Mouse (Mus musculus) lung, postnatal 25 days (tissue): ENCODE data around the gene Srcin1.
A peak's percentile ranks its signal among the peaks of the same experiment; 100 is the strongest.

Experiments
- DNase-seq: peaks from one replicate; pipeline ENCODE4 v3.0.0; 2022; ENCODE audit warnings: low spot score

Gene Srcin1

DNA sequence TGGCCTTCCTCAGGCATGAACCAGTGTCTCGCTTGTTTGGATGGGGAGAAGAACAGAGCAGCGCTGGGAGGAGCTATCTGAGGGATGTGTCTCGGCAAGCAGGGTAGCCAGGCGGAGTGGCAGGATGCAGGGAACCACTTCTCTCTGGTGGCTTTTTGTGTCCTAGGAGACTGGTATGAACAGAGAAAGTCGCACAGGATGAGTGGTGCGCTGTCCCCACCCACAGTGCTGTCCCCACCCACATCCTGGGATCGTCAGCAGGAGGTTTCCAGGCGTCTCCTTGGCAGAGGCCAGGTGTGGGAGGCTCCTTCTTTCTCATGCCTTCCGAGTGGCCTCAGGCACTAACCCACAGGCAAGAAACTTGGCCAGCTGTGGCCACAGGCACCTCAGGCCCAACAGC, 73.6 kb downstream of the Srcin1 start:
- DNase-seq, result no peak

DNA sequence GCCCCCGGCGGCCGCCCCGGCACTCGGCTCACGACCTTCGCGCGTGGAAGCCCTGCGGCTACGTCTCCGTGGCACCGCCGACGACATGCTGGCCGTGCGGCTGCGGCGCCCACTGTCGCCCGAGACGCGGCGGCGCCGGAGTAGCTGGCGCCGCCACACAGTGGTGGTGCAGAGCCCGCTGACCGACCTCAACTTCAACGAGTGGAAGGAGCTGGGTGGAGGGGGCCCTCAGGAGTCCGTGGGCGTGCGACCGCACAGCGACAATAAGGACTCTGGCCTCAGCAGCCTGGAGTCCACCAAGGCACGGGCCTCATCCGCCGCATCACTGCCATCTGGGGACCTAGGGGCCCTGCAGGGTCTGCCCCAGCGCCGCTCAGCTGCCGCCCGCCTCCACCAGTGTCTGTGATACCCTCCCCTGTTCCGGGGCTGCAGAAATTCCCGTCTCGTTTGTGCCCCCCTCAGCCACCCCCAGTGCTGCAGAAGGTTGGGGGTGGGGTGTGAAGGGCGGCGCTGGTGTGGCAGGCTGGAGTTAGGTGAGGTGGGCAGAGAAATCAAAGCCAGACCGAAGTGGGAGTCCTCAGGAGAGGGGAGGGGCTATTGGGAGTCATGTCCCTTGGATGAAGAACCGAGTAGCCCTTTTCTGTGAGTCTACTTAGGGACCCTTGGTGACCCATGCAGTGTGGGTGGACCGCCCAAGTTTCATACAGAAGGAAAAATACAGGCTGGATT, 75.1 kb downstream of the Srcin1 start:
- DNase-seq, result no peak

DNA sequence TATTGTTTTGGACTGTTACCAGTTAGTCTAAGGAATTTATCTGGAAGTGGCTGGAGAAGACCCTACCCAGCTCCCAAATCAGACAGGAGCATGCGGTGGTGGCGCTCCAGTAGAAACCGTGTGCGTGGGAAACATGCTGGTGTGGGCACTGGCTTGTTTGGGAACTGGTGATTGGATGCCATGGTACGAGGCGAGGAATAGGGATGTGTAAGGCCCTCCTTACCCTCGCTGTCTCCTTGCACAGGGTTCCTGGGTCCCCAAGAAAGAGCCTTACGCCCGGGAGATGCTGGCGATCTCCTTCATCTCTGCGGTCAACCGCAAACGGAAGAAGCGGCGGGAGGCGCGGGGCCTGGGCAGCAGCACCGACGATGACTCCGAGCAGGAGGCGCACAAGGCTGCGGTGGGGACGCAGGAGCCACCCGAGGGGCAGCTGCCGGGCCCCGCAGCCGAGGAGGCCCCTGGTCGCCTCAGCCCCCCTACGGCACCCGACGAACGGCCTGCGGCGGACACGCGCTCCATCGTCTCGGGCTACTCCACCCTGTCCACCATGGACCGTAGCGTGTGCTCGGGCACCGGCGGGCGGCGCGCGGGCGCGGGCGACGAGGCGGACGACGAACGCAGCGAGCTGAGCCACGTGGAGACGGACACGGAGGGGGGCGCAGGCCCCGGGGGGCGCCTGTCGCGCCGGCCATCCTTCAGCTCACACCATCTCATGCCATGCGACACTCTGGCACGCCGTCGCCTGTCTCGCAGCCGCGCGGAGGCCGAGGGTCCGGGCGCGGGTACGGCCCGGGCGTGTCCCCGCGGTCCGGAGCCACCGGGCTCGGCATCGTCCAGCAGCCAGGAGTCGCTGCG, 75.9 kb downstream of the Srcin1 start, which contains the start of gene 4933428G20Rik:
Gene 4933428G20Rik (minus strand): TSS at position 476 of the 855 bp plus-strand sequence.
- no peak for DNase-seq

- no peak for DNase-seq
Observed at GRCm38 (mm10) chr11:97497543-97497942, 78.4 kb downstream of the Srcin1 start.

GRCm38 (mm10) chr11:97492836-97493235, 83.2 kb downstream of the Srcin1 start:
- no peak for DNase-seq

DNA sequence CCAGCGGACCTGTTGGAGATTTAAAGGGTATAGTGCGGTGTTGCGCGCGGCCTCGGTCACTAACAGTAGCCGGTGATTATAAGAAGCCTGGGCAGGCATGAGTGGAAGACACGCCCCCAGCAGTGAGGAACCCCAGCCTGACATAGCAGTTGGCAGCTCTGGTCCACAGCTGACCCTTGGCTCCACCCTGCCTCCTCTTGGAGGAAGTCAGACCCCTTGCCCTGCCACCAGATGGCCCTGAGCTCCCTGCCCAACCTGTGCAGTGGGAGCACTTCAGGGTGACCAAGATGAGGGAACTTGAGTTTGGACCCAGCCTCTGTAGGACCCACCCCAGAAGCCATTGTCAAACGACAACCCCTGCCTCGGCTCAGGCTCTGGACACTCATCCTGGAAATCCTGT, 84.3 kb downstream of the Srcin1 start:
- no peak for DNase-seq

DNA sequence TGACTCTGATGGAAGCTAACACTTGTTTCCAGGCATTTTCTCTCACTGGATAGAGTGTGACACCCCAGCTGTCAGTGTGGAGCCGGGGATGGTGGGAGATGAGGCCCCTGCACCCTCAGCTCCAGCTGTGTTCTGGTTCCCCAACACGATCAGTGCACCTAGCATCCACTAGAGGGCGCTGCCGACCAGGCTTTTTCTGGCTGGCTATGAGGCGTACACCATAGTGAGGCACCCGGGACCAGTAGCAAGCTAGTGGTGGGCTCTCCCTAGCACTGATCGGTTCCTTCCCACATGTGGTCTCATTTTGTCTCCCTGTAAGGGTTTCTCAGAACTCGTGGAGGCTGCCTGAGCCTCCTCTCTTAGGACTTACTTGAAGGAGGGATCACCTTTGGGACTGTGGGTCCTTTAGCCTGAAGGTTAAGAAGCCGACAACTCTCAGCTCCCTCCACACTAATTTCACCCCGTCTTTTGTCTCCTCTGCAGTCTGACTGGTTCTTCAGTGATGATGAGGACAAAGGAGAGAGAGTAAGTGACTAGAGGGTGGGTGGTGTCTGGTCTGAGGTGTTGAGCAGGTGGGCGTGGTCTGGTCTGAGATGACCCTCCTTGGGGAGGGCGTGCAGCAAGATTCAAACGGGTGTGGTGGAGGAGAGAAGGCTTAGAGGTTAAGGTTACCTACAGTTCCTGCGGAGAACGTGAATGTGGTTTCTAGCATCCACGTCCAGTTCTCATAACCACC, 86.2 kb downstream of the Srcin1 start:
- DNase-seq, result peak; percentile 73

DNA sequence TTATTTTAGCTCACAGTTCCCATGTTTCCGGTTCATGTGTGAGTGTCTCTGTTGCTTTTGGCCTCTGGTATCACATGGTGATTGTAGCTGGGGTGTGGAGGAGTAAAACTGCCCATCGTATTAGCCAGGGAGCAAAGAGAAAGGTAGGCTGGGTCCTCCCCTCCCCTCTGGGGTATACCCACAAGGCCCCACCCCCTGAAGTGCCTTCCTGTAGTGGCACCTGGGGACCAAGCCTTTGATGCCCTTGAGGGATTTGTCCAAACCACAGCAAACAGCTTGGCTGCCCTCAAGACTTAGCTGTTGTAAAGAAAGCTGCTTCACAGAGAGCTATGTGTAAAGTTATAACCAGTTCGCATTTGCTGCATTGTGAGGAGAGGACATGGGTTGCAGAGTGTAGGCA, 88.3 kb downstream of the Srcin1 start:
- no peak for DNase-seq

DNA sequence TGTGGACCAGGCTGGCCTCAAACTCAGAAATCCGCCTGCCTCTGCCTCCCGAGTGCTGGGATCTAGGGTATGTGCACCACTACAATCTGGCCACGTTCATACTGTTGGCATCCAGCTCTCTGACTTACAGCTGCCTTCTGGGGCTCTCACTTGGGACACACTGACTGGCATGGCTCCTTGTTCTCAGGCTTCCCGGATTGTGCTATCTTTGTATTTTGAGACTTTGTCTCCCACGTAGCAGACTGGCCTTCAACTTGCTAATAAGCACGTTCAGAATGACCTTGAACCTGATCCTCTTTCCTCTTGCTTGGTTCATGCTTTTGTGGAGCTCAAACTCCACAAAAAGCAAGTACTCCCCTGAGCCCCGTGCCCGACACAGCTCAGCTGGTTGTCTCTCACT, 90.3 kb downstream of the Srcin1 start:
- no peak for DNase-seq

DNA sequence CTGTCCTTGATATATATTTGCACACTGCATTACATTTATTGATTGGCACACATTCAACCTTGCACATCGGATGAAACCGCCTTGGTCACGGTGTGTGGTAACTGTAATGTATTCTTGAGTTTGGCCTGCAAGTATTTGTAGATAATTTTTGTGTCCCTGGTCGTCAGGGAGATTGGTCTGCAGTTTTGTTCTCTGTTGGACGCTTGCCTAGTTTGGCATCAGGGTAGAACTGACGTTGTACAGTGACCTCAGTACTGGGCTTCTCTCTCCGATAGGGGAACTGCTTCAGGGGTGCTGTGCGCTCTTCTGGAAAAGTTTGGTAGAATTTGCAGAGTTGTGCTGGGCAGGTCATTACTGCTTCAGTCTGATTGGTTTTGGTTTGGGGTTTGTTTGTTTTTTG, 96.2 kb downstream of the Srcin1 start:
- no peak for DNase-seq

GRCm38 (mm10) chr11:97479085-97479484, 96.9 kb downstream of the Srcin1 start:
- no peak for DNase-seq

DNA sequence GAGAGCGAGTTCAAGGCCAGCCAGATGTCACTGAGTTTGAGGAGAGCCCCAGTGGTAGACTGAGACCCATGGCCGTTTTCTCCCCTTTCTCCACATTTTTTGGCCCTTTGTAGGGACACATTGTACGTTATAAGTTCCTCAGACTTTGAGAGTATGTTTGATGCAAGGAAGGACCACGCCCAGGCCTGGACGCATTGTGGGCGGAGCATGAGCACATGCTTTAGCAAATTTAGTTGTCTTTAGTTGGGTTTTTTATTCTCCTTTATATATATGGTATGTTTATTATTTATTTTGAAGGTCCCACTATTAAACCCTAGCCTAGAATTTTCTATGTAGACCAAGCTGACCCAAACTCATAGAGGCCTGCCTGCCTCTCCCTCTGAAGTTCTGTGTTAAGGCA, 97.6 kb downstream of the Srcin1 start:
- DNase-seq, result no peak

- no peak for DNase-seq
Observed at GRCm38 (mm10) chr11:97477431-97477830, 98.6 kb downstream of the Srcin1 start.

GRCm38 (mm10) chr11:97476334-97477095, 99.5 kb downstream of the Srcin1 start:
- DNase-seq, result peak; percentile 61

DNA sequence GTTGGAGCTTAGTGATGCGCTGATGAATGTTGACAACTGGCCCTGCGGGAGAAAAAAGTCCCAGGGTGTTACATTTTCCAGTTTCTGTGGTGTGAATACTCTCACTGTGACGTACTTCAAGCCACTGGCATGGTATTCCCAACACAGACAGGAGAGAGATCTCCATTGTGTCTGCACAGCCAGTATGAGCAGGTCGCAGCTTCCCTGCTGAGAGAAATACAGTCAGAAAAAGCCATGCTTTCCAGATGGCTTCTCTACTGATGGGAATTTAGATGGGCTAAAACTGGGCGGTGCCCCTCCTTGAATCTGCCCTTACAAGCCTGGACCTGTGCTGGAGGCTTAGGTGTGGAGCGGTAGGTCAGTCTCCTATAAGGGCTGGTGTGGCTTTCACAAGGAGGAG, 104.7 kb downstream of the Srcin1 start:
- no peak for DNase-seq

DNA sequence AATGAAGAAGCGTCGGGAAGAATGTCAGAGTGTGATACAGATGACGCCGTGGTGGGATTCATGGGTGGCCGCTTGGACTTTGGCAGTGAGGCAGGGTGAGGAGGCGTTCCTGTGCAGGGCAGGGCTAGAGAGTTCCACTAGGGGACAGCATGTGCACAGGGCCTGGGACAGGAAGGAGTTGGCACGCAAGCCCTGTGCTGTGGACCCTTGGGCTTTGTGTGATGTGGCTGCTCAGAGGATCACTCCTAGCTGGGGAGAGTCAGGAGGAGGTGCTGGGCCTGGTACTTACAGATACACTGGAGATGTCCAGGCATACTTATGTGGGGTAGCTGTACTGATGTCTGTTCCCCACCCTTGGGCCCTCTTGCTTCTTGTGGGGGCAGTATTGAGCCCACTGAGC, 106.2 kb downstream of the Srcin1 start:
- no peak for DNase-seq

DNA sequence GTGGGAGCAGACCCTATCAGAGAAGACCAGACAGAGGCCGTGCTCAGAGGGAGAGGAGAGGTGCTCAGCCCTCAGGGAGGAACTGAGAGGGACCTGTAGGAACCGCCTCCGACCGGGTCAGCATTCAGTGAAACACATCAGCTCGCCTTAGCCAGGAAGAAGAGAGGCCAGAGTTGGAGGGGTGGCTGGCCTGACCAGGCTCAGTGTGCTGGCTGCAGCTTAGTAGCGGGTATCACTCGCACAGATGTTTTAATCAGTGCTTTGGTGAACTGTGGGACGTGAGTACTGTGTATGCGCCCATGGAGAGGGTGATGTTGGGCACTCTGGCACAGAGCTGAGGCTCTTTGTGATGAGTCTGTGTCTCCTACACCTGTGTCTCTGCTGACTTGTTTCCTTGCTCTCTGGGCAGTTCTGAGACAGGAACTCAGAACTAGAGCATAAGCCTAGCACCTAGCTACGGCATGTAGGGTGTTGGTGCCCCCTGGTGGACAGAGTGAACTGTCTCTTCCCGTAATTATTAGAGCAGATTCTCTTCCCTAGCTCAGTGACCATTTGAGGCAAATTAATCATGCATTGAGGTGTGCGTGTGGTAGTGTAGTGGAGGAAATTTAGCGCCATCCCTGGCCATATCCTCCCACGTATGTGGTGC, 107.2 kb downstream of the Srcin1 start:
- peak; percentile 85 for DNase-seq

- no peak for DNase-seq
Observed at GRCm38 (mm10) chr11:97466444-97467160, 109.4 kb downstream of the Srcin1 start.

DNA sequence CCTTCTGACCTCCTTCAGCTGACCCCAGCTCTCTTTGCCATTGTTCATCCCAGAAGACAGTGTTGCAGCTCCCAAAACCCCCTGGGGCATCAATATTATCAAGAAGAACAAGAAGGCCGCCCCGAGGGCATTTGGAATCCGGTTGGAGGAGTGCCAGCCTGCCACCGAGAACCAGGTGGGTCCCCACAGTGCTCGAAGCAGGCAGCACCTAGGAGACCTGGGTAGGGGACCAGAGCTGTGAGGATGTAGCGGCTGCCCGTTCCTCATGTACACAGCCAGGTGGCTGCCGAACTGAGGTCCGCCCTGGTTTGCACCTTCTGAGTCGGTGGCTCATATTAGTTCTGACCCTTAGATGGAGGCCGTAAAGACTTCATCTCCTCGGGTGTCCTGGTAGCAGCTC, 110.0 kb downstream of the Srcin1 start:
- DNase-seq, result no peak

DNA sequence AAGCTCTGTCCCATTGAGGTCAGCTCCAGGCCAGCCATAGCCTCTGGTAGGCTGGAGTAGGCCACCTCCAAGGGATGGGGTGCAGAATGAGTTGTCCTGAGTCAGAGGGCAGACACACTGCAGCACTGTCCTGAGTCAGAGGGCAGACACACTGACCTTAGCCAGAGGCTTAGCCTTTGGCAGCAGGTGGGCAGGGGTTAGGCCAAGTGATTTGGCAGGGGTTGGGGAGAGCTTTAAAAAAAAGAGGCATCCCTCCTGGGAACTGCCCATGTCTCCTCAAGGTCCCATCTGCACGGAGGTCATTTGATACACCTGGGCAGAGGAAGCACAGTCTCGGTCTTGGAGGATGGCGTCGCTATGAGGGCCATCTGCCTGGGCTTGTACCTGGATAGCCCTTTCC, 112.0 kb downstream of the Srcin1 start:
- no peak for DNase-seq

GRCm38 (mm10) chr11:97463166-97463565, 112.8 kb downstream of the Srcin1 start:
- no peak for DNase-seq
